Mouse (Mus musculus) heart, adult 8-10 months (tissue): ENCODE data around the gene Hoxd10. TPM values are rescaled to one million over a fixed set of nuclear protein-coding genes. Genes with fewer than 3 reads are reported as not detected.
A peak's percentile ranks its signal among the peaks of the same experiment; 100 is the strongest.

ENCODE experiments used
- DNase-seq: peaks from one replicate; pipeline ENCODE4 v3.0.0; 2022; ENCODE audit warnings: low spot score
- total RNA-seq, 4 experiments: library from RNA; stranded (reverse); gene quantifications; 2 replicates each; pipeline ENCODE4 v1.2.4; 2022

Hoxd10 gene
- total RNA-seq, 4 experiments from 2014 or later = 0.12 TPM; not detected in 3

GRCm38 (mm10) chr2:74680561-74681398, 10.9 kb upstream of the Hoxd10 start:
- DNase-seq = no peak

- DNase-seq = no peak
Observed at GRCm38 (mm10) chr2:74681594-74682531, 9.9 kb upstream of the Hoxd10 start.

- DNase-seq = no peak
Observed at GRCm38 (mm10) chr2:74682796-74683195, 8.9 kb upstream of the Hoxd10 start.

DNA sequence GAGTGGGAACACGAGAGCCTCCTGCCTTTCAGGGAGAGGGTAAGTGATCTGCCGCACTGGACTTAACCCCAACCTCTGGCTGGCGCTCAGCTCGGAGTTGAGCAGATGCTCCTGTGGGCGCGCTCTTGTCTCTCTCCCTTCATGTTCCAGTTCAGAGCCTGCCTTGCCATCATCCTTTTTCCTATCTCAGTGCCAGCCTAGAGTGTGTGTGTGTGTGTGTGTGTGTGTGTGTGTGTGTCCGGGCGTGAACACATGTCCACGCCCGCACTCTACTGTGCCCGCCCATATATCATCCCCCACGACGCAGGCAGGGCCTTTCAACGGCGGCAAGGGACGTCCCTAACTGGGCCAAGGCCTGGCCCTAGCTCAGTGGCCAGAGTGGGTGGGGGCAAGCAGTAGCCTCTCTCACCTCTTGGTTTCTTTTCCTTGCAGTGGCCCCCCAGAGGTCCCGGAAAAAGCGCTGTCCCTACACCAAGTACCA, 8.2 kb upstream of the Hoxd10 start:
- DNase-seq = no peak

- DNase-seq = no peak
Observed at GRCm38 (mm10) chr2:74684106-74684505, 7.6 kb upstream of the Hoxd10 start.

DNA sequence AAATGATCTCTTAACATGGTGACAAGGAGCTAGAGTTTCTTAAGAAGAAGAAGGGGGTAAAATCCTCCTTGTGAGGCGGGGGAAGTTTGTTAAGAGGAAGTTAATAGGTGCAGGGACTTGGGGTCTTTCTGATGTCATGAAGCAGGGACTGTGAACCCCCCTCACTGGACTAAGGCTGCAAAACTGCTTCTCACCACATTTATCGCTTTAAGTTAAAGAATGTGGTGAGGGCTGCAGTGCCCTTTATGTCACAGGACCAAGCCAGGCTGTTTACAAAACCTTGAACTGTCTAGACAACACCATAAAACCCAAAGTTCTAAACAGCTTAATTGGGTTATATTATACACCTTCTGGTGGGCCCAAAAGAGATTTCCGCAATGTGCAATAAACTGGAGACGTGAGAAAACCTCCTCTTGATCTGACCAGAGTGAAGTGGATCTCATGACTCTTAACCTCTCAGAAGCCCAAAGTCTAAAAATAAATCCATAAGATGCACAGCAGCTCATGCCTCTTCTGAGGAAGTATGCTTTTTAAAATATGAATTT, 6.6 kb upstream of the Hoxd10 start:
- no peak for DNase-seq

DNA sequence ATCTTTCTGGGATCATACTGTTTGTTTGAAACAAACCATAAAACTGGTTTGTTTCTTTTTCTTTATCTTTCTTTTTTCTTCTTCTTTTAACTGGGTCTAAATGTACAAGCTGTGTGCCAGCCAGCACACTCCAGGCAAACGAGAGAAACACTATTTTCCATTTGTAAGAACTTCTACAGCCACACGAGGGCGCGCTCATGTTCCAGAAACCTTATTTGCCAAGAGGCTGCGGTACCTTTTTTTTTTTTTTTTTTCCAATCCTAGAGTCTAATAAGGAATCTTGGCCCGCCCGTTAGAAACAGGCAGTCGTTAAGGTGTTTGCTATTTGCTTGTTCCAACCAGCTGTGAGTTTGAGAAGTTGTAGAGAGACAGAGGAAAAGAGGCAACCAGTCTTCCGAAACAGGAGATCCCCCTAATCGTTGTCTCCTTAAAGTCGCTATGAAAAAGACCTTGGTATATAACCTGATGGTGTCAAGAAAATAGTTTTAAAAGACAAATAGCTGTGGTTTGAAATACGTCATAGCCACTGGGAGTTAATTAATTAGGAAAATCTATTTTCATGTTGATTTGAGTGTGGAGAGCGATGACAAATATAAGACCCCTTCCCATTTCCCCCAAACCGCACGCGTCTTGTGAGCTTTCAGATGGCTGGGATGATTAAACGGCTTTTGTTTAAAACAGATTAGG, 5.3 kb upstream of the Hoxd10 start:
- peak; percentile 44 for DNase-seq

DNA sequence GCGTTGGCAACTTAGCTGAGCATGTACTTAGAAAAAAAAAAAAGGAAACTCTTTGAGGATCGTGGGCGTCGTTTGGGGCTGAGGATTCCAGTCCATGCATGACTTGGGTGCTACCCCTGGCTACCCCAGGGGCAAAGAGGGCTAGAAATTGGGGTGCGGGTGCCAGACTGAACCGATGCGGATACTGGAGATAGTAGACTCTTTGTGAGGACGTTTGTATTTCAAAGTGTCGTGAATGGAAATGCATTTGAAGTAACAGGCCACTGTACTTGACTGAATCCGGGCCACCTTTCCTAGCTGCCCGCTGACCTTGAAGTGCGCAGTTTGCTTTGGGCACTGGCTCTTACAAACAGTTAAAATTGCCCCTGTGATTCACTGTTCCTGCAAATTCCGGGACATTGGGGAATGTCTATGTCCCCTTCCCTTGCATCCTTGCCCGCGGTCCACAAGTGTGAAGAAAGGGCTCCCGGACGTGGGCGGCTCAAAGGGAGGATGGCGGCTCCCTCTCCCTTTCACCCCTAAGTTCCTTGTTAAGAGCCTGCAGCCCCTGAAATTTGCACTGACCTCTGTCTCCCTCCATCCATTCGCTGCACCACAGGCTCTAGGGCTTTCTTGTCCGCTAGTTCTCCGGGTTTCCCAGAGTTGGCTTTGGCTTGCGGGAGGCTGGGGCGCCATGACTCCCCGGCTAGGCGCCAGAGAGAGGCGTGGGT, 4.6 kb upstream of the Hoxd10 start:
- DNase-seq = no peak

GRCm38 (mm10) chr2:74687698-74688555, 3.8 kb upstream of the Hoxd10 start:
- no peak for DNase-seq

DNA sequence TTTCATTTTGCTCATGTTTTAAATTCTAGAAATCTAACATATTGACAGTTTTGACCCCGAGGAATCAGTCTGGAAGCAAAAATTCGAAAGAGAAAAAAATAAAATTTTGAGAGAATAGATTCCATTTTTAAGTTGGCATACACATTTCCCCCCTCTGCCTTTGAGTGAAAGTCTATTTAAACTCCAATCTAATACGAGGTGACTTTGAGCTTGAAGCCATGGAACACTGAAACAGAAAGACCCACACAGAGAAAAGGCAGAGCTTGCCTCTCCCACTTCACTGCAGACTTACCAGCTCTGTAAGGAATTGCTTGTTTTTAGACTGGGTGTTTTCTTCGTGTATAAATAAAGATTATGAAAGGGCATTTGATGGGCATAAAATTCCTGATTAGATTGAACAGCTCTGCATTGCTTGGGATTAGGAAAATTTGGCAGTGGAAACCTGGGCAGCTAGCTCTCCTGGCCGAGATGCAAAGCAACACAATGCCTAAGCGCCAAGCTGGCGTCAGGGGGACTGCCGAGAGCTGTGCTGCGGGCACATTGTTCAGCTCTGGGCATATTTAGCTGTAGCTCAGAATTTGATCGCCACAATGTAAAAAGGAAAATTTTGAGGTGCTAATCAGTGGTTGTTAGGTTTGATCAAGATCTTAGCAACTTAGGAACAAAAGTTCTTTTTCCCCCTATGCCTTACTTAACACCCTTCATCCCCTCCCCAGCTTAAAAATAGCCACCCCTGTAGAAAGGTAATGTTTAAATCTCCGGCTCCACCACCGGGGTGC, 2.7 kb upstream of the Hoxd10 start:
- no peak for DNase-seq

- DNase-seq = no peak
Observed at GRCm38 (mm10) chr2:74689574-74690337, 2.0 kb upstream of the Hoxd10 start.

DNA sequence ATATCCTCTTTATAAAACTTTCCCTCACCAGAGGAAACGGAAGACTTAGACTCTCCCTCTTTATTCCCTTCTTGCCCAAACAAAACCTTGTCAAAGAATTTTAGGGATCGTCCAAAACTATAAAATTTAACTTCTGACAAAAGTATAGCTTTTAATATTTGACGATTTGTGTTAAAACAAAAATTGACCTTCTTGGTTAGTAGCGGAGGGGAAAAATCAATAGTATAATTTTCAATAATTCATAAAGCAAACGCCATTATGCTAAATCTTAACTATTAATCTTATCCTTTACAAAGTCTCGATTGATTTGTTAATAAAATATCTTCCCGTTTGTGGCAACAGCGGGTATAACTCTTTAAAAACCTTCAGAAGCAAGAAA, 1.4 kb upstream of the Hoxd10 start:
- no peak for DNase-seq

- no peak for DNase-seq
Observed at GRCm38 (mm10) chr2:74691995-74692807, 477 bp downstream of the Hoxd10 start.

- DNase-seq = no peak
Observed at GRCm38 (mm10) chr2:74692808-74693431, 1.2 kb downstream of the Hoxd10 start.

DNA sequence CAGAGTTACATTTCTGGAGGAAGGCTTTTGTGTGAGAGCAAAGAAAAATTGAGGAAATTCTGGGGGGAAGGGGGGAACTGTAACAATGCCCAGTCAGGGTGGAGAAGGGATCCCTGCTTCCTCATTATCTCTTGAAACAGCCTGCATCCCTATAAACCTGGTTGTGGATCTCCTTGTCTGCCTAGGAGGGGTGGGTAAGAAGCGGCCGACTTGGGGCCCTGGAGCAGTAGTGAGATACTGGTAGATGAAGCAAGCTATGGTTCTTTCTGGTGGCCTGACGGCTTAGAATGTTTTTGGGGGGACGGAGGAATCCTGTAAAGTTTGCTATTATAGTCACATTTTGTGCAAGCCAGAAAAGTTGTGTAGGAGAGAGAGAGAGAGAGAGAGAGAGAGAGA, 1.7 kb downstream of the Hoxd10 start:
- DNase-seq = no peak

GRCm38 (mm10) chr2:74694066-74694465, 2.3 kb downstream of the Hoxd10 start:
- DNase-seq = no peak

GRCm38 (mm10) chr2:74695383-74695782, 3.7 kb downstream of the Hoxd10 start:
- no peak for DNase-seq
